Mouse (Mus musculus) thymus, adult 18-20 months (tissue): ENCODE data around the gene Gucd1.
"Not testable (repeated sequence)": the region's sequence is repeated elsewhere in the genome, so short reads cannot be mapped to it uniquely, and the experiment has no call there.

Source experiments
- DNase-seq, 2 experiments: peaks; one replicate each; pipeline ENCODE4 v3.0.0; 2022; ENCODE audit warnings: mixed read lengths in 2 of 2

Gucd1 gene

DNA sequence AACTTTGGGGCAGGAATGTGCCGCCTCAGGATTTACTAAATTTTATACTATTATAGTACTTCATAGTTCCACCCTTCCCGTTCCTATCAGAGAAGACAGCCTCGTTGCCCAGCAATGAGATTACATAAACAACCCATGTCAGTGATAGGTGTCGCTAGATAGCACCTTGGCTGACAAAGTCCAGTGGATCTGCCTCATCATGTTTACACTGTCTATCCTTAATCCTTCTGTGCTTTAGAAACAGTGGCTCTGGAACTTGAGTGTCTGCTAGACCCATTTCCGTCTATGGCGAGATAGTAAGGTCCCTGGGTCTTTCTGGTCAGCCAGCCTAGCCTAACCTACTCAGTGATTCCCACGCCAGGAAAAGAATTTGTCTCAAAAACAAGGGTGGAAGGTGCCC, 17.4 kb downstream of the Gucd1 start:
- DNase-seq = no peak

GRCm38 (mm10) chr10:75499791-75500190, 18.0 kb downstream of the Gucd1 start:
- no peak for DNase-seq

GRCm38 (mm10) chr10:75499214-75499613, 18.6 kb downstream of the Gucd1 start:
- not testable (repeated sequence) for DNase-seq

DNA sequence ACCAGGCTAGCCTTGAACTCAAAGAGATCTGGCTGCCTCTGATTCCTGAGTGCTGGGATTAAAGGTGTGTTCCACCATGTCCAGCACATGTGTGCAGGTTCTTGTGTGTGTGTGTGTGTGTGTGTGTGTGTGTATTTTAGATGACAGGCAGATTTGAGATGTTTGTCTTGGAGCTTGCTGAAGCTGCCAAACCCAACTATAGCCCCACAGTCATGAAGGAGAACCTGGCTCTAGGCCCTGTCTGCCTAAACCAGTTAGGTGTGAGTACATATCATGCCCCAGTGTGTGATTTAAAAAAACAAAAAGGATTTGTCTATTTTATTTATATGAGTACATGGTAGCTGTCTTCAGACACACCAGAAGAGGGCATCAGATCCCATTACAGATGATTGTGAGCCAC, 21.9 kb downstream of the Gucd1 start:
- no peak for DNase-seq

DNA sequence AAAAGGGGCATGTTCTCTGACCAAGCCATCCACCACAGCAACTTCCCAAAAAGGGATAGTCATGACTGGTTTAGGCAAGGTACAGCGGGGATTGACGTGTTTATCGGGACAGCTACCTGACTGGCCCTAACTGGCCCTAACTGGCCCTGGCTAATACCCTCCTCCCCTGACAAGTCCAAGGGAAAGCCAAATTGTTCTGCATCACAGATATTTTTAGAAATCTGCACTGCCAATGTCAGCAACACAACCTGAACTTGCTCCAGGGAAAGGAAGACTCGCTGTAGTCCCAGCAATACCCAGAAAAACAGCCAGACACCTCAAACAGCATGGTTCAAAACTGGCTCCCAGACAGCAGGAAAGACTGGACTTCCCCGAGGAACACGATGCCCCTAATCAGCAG, 22.5 kb downstream of the Gucd1 start:
- DNase-seq = no peak

DNA sequence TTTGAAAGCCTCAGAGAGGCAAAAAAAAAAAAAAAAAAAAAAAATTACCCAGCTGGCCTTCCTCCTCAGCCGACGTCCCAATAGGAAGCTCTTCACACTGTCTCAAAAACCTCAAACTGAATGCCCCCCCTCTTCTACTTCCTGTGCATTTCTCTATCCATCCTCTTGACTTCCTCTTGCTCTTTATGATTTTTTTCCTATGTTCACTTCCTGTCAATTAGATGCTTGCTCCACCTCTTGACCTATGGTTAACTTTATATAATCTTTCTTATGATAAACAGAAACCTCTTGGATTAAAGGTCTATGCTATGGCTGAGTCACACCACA, 25.9 kb downstream of the Gucd1 start:
- no peak for DNase-seq

DNA sequence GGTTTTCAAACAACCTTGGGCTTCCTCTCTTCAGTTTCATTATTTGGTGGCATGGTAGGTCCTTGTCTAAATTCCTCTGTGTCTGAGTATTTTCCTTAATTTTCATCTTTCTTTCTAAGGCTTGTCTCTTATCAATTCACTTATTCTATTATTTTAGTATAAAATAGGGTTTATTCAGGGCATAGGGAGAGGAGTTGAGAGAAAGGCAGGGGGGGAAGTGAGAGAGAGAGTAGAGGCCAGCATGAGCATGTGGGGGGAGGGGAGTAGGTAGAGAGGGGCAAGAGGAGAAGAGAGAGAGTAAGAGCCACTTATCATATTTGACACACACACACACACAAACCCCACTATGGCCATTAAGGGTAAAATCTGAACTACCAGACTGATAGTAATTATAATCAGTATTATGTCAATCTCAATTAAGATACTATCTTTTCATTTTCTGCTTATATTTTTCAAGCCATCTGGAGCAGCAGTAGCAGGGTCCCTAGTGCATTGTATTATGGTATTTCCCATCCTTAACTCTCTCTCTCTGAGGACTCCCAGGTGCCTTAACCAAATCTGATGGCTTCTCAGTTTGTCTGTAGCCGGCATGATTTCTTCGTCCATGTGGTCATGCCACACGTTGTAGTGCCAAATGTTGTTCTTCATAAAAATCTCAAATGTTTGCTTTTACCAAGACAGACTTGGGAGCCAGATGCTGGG, 26.4 kb downstream of the Gucd1 start:
- no peak for DNase-seq

DNA sequence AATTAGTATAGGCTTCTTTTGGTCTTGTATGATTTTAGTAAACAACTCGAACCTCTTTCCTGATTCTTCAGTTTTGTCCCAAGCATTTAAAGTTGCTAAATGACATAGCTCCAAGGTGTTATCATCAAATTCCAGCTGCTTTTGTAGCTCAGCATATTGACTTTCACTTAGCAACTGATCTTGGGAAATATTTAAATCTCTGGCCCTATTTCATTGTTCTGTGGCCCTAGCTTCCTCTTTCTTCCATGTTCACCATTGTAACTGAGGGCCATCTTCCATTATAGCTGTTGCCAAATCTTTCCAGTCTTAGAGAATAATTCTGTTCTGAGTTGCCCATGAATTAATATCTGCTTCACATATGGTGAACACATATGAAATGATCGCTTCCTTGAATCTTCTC, 27.0 kb downstream of the Gucd1 start:
- DNase-seq = no peak

- no peak for DNase-seq
These were observed 28.2 kb downstream of the Gucd1 start for GRCm38 (mm10) chr10:75489522-75489921.

GRCm38 (mm10) chr10:75487131-75487530, 30.6 kb downstream of the Gucd1 start:
- DNase-seq = no peak

- peak; percentile 21 to 47 for DNase-seq
These were observed 31.4 kb downstream of the Gucd1 start for GRCm38 (mm10) chr10:75486086-75486979.

- DNase-seq = no peak
These were observed 33.0 kb downstream of the Gucd1 start for GRCm38 (mm10) chr10:75484767-75485166.

DNA sequence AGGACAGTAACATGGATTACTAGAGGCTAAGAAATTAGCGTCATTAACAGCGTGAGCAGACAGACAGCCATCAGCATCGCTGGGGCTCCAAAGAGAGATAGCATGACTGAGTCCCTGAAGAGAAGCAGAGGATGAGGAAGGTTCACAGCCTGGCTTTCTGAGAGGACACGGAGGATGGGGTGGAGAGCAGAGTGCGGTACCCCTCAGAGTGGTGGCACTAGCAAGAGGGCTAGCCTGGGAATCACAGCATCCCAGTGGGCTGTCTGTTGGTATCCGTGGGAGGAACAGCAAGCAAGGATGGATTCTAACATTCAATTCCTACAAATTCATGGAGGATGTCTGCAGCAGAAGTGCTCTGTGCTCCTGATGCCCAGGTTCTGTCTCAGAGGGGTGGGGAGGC, 33.7 kb downstream of the Gucd1 start:
- DNase-seq = no peak

- DNase-seq = no peak
These were observed 34.8 kb downstream of the Gucd1 start for GRCm38 (mm10) chr10:75482919-75483483.

DNA sequence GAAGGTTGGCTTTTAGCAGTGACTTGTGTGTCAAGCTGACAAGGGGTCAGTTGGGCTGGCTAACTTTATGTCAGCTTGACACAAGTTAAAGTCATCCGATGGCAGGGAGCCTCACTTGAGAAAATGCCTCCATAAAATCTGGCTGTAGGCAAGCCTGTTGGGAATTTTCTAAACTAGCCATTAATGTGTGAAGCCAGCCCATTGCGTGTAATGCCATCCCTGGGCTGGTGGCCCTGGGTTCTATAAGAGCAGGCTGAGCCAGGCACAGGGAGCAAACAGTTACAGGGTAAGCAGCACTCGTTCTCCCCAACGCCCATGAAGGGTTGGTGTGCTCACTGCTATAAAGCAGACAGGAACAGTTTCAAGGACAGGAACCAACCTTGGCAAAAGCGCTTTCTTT, 35.5 kb downstream of the Gucd1 start:
- no peak for DNase-seq

- DNase-seq = no peak
These were observed 36.1 kb downstream of the Gucd1 start for GRCm38 (mm10) chr10:75481703-75482102.

DNA sequence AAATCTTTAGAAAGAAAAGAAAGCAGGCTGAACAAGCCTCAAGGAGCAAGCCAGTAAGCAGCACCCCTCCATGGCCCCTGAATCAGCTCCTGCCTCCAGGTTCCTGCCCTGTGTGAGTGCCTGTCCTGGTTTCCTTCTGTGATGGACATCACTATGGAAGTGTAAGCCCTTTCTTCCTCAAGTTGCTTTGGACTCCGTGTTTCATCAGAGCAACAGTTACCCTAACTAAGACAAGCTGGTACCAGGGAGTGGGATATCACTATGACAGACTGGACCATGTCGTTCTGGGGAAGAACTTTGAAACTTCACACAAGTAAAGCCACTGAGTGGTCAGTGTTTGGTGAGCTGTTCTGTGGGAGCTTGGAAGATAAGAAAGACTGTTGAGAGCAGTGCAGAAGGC, 37.8 kb downstream of the Gucd1 start:
- DNase-seq = no peak

GRCm38 (mm10) chr10:75477034-75477433, 40.7 kb downstream of the Gucd1 start:
- no peak for DNase-seq

- not testable (repeated sequence) for DNase-seq
These were observed 42.5 kb downstream of the Gucd1 start for GRCm38 (mm10) chr10:75475139-75475850.

DNA sequence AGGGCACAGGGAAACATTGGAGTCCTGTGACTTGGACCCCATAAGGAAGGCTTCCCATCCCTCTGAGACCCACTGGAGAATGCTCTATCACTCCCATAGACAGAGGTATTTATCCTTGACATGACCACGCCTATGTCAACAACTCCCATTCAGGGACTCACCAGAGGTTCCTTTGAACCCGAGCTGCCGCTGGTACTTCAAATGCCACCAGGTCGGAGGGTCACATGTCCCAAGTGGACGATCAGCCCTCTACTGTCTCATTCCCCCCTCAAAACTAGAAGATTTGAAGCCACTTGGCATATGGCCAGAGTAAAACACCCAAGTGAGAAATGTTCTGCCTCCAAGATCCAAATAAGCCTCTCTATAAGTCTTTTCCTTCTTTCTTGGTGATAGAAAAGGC, 43.2 kb downstream of the Gucd1 start:
- DNase-seq = no peak

DNA sequence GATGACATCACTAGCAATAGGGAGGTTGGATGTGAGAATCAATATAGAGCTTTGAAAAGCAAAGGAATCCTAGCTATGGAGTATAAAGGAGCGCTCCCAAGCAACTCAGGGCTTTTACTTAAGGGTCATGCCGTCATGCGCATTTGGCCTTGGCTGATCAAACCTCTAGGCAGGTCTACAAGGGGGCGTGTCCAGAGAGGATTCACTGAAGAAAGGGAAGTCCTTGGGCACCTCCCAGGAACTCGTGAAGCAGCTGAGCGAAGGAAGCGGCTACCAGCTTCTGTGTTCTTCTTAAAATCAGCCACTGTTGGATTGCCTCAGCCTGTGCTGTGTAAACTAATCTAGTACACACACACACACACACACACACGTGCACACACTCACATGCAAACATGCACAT, 44.4 kb downstream of the Gucd1 start:
- no peak for DNase-seq

- no peak for DNase-seq
These were observed 51.8 kb downstream of the Gucd1 start for GRCm38 (mm10) chr10:75465781-75466550.

- DNase-seq = no peak
These were observed 55.0 kb downstream of the Gucd1 start for GRCm38 (mm10) chr10:75462728-75463127.
